Mouse (Mus musculus): ENCODE measurements around the gene Zfp652. TPM values are rescaled to one million over a fixed set of nuclear protein-coding genes. Genes with fewer than 3 reads are reported as not detected.

Zfp652 gene
- polyA plus RNA-seq, 1 experiment from 2014 or later, result 14.8 TPM

GRCm38 (mm10) chr11:95709534-95710040 lies 2.9 kb upstream of the Zfp652 start:
- no peaks in the 10 kb centered on the region for H3K27me3 ChIP-seq (ENCODE audit: insufficient read depth, low read length)
- no peaks in the 10 kb centered on the region; the same call in 1 of the 2 replicates for H3K4me1 ChIP-seq (replicated peaks; ENCODE audit: insufficient read depth, low read length)
- H3K9me3 ChIP-seq (replicated peaks; ENCODE audit: low read length), result no peaks in the 10 kb centered on the region
- no peak for TF ChIP-seq CTCF (IDR thresholded peaks at IDR 0.05; ENCODE audit: low read depth)
- no peak overlapping the region for H3K9ac ChIP-seq (ENCODE audit: low read depth, low read length)
- no peaks in the 10 kb centered on the region for H3K36me3 ChIP-seq (ENCODE audit: insufficient read depth, low read length)
- WGBS, result 95% methylated on average over 6 of the region's 6 CpGs
- no peak overlapping the region for H3K4me3 ChIP-seq (replicated peaks; ENCODE audit: low read depth, low read length)
- no peak for ATAC-seq (replicated peaks; ENCODE audit: low FRiP score, low read depth)
- no peak overlapping the region for H3K27ac ChIP-seq
- DNase-seq (ENCODE audit: low spot score), result no peak
- no peak overlapping the region for H3K4me2 ChIP-seq (ENCODE audit: low read length)

- ATAC-seq (replicated peaks; ENCODE audit: low FRiP score, low read depth) (no peak), DNase-seq (ENCODE audit: low spot score) (no peak)
- Histone ChIP-seq H3K9me3 (replicated peaks; ENCODE audit: low read length) (no peaks in the 10 kb centered on the region), H3K4me2 (ENCODE audit: low read length) (no peak overlapping the region), H3K9ac (ENCODE audit: low read depth, low read length) (no peak overlapping the region), H3K4me3 (replicated peaks; ENCODE audit: low read depth, low read length) (no peak overlapping the region), H3K4me1 (replicated peaks; ENCODE audit: insufficient read depth, low read length) (no peaks in the 10 kb centered on the region; the same call in 1 of the 2 replicates), H3K36me3 (ENCODE audit: insufficient read depth, low read length) (no peaks in the 10 kb centered on the region), H3K27ac (no peak overlapping the region), H3K27me3 (ENCODE audit: insufficient read depth, low read length) (no peaks in the 10 kb centered on the region)
- WGBS, result 84% methylated on average over 7 of the region's 7 CpGs
- no peak for TF ChIP-seq CTCF (IDR thresholded peaks at IDR 0.05; ENCODE audit: low read depth)
Measured at GRCm38 (mm10) chr11:95710478-95710877, 2.0 kb upstream of the Zfp652 start.

- Histone ChIP-seq H3K27ac (peak overlapping the region; percentile 98), H3K4me2 (ENCODE audit: low read length) (peak overlapping the region; percentile 72), H3K4me1 (replicated peaks; ENCODE audit: insufficient read depth, low read length) (no peaks in the 10 kb centered on the region; the same call in 1 of the 2 replicates), H3K9me3 (replicated peaks; ENCODE audit: low read length) (no peaks in the 10 kb centered on the region), H3K36me3 (ENCODE audit: insufficient read depth, low read length) (no peaks in the 10 kb centered on the region), H3K4me3 (replicated peaks; ENCODE audit: low read depth, low read length) (peak overlapping the region; percentile 86), H3K27me3 (ENCODE audit: insufficient read depth, low read length) (no peaks in the 10 kb centered on the region), H3K9ac (ENCODE audit: low read depth, low read length) (peak overlapping the region; percentile 98)
- DNase-seq (ENCODE audit: low spot score), result peak; percentile 66
- no peak for TF ChIP-seq CTCF (IDR thresholded peaks at IDR 0.05; ENCODE audit: low read depth)
- peak; percentile 40; the same call in 1 of the 2 replicates for ATAC-seq (replicated peaks; ENCODE audit: low FRiP score, low read depth)
- WGBS, result 20% methylated on average over 12 of the region's 12 CpGs
Measured at GRCm38 (mm10) chr11:95712085-95712562, 349 bp upstream of the Zfp652 start.

GRCm38 (mm10) chr11:95713225-95713810 lies 845 bp downstream of the Zfp652 start:
- H3K4me1 ChIP-seq (replicated peaks; ENCODE audit: insufficient read depth, low read length), result no peaks in the 10 kb centered on the region; the same call in 1 of the 2 replicates
- peak overlapping the region; percentile 98 for H3K27ac ChIP-seq
- peak; percentile 50 for DNase-seq (ENCODE audit: low spot score)
- peak overlapping the region; percentile 86 for H3K4me3 ChIP-seq (replicated peaks; ENCODE audit: low read depth, low read length)
- H3K36me3 ChIP-seq (ENCODE audit: insufficient read depth, low read length), result no peaks in the 10 kb centered on the region
- H3K4me2 ChIP-seq (ENCODE audit: low read length), result peak overlapping the region; percentile 72
- ATAC-seq (replicated peaks; ENCODE audit: low FRiP score, low read depth), result peak; percentile 65
- H3K9me3 ChIP-seq (replicated peaks; ENCODE audit: low read length), result no peaks in the 10 kb centered on the region
- no peaks in the 10 kb centered on the region for H3K27me3 ChIP-seq (ENCODE audit: insufficient read depth, low read length)
- peak overlapping the region; percentile 98 for H3K9ac ChIP-seq (ENCODE audit: low read depth, low read length)
- WGBS, result 1% methylated on average over 18 of the region's 49 CpGs
- TF ChIP-seq CTCF (IDR thresholded peaks at IDR 0.05; ENCODE audit: low read depth), result no peak

- no peaks in the 10 kb centered on the region; the same call in 1 of the 2 replicates for H3K4me1 ChIP-seq (replicated peaks; ENCODE audit: insufficient read depth, low read length)
- H3K27ac ChIP-seq, result 0 out of 2 replicates have a peak overlapping the region, but pooled peaks have one; percentile 98
- H3K9me3 ChIP-seq (replicated peaks; ENCODE audit: low read length), result no peaks in the 10 kb centered on the region
- no peaks in the 10 kb centered on the region for H3K27me3 ChIP-seq (ENCODE audit: insufficient read depth, low read length)
- DNase-seq (ENCODE audit: low spot score), result peak; percentile 14
- WGBS, result 1% methylated on average over 13 of the region's 13 CpGs
- H3K36me3 ChIP-seq (ENCODE audit: insufficient read depth, low read length), result no peaks in the 10 kb centered on the region
- H3K4me2 ChIP-seq (ENCODE audit: low read length), result peak overlapping the region; percentile 72
- no peak for ATAC-seq (replicated peaks; ENCODE audit: low FRiP score, low read depth)
- no peak for TF ChIP-seq CTCF (IDR thresholded peaks at IDR 0.05; ENCODE audit: low read depth)
- peak overlapping the region; percentile 98 for H3K9ac ChIP-seq (ENCODE audit: low read depth, low read length)
- H3K4me3 ChIP-seq (replicated peaks; ENCODE audit: low read depth, low read length), result peak overlapping the region; percentile 86
Measured at GRCm38 (mm10) chr11:95713811-95714241, 1.4 kb downstream of the Zfp652 start.

- TF ChIP-seq CTCF (IDR thresholded peaks at IDR 0.05; ENCODE audit: low read depth), result no peak
- no peaks in the 10 kb centered on the region for H3K9me3 ChIP-seq (replicated peaks; ENCODE audit: low read length)
- WGBS, result 26% methylated on average over 7 of the region's 7 CpGs
- no peaks in the 10 kb centered on the region for H3K36me3 ChIP-seq (ENCODE audit: insufficient read depth, low read length)
- peak overlapping the region; percentile 72 for H3K4me2 ChIP-seq (ENCODE audit: low read length)
- DNase-seq (ENCODE audit: low spot score), result no peak
- H3K4me3 ChIP-seq (replicated peaks; ENCODE audit: low read depth, low read length), result peak overlapping the region; percentile 86
- no peaks in the 10 kb centered on the region for H3K27me3 ChIP-seq (ENCODE audit: insufficient read depth, low read length)
- H3K27ac ChIP-seq, result no peak overlapping the region
- no peaks in the 10 kb centered on the region; the same call in 1 of the 2 replicates for H3K4me1 ChIP-seq (replicated peaks; ENCODE audit: insufficient read depth, low read length)
- peak overlapping the region; percentile 98; the same call in 1 of the 2 replicates for H3K9ac ChIP-seq (ENCODE audit: low read depth, low read length)
- ATAC-seq (replicated peaks; ENCODE audit: low FRiP score, low read depth), result no peak
Measured at GRCm38 (mm10) chr11:95714411-95714810, 1.9 kb downstream of the Zfp652 start.

Measured in kidney, postnatal 0 days (tissue).